Mouse (Mus musculus): ENCODE measurements at regions not wholly inside any gene's neighbourhood (a gene's known extent, or its start where the extent isn't known, plus 50 kb on each side); places are given as distances from the start of the nearest gene placed in this dataset.
A peak's percentile ranks its signal among the peaks of the same experiment; 100 is the strongest.

- DNase-seq (ENCODE audit: low spot score), result no peak
Measured at GRCm38 (mm10) chr5:64647417-64648125, 155.6 kb upstream of the Klf3 start.

GRCm38 (mm10) chr5:64648492-64648891, 154.7 kb upstream of the Klf3 start:
- peak; percentile 19 for DNase-seq (ENCODE audit: low spot score)

- DNase-seq (ENCODE audit: low spot score), result no peak
Measured at GRCm38 (mm10) chr5:64651407-64651806, 151.8 kb upstream of the Klf3 start.

- DNase-seq (ENCODE audit: low spot score), result no peak
Measured at GRCm38 (mm10) chr5:64653764-64654163, 149.4 kb upstream of the Klf3 start.

GRCm38 (mm10) chr5:64655286-64655685, 147.9 kb upstream of the Klf3 start:
- no peak for DNase-seq (ENCODE audit: low spot score)

GRCm38 (mm10) chr5:64661959-64662358, 141.2 kb upstream of the Klf3 start:
- no peak for DNase-seq (ENCODE audit: low spot score)

- DNase-seq (ENCODE audit: low spot score), result peak; percentile 51
Measured at GRCm38 (mm10) chr5:64662476-64662875, 140.7 kb upstream of the Klf3 start.

GRCm38 (mm10) chr5:64663766-64664165, 139.4 kb upstream of the Klf3 start:
- DNase-seq (ENCODE audit: low spot score), result no peak

GRCm38 (mm10) chr5:64665064-64665463, 138.1 kb upstream of the Klf3 start:
- DNase-seq (ENCODE audit: low spot score), result no peak

- DNase-seq (ENCODE audit: low spot score), result no peak
Measured at GRCm38 (mm10) chr5:64666256-64666655, 136.9 kb upstream of the Klf3 start.

- DNase-seq (ENCODE audit: low spot score), result no peak
Measured at GRCm38 (mm10) chr5:64667053-64667452, 136.1 kb upstream of the Klf3 start.

- DNase-seq (ENCODE audit: low spot score), result no peak
Measured at GRCm38 (mm10) chr5:64673861-64674260, 129.3 kb upstream of the Klf3 start.

- peak; percentile 59 for DNase-seq (ENCODE audit: low spot score)
Measured at GRCm38 (mm10) chr5:64676214-64676945, 126.8 kb upstream of the Klf3 start.

GRCm38 (mm10) chr5:64676946-64677588, 126.1 kb upstream of the Klf3 start:
- no peak for DNase-seq (ENCODE audit: low spot score)

GRCm38 (mm10) chr5:64678706-64679105, 124.5 kb upstream of the Klf3 start:
- peak; percentile 61 for DNase-seq (ENCODE audit: low spot score)

GRCm38 (mm10) chr5:64679996-64680625, 123.1 kb upstream of the Klf3 start:
- no peak for DNase-seq (ENCODE audit: low spot score)

- DNase-seq (ENCODE audit: low spot score), result no peak
Measured at GRCm38 (mm10) chr5:64681161-64681560, 122.0 kb upstream of the Klf3 start.

GRCm38 (mm10) chr5:64682326-64682845, 120.8 kb upstream of the Klf3 start:
- DNase-seq (ENCODE audit: low spot score), result no peak

- no peak for DNase-seq (ENCODE audit: low spot score)
Measured at GRCm38 (mm10) chr5:64683419-64683818, 119.8 kb upstream of the Klf3 start.

GRCm38 (mm10) chr5:64684275-64684674, 118.9 kb upstream of the Klf3 start:
- peak; percentile 32 for DNase-seq (ENCODE audit: low spot score)

- no peak for DNase-seq (ENCODE audit: low spot score)
Measured at GRCm38 (mm10) chr5:64690148-64690547, 113.0 kb upstream of the Klf3 start.

Data from thymus, postnatal 0 days (tissue).